Mouse (Mus musculus) heart, embryonic 12.5 days (tissue): ENCODE data around the gene Map3k7. TPM values are rescaled to one million over a fixed set of nuclear protein-coding genes. Genes with fewer than 3 reads are reported as not detected.
A peak's percentile ranks its signal among the peaks of the same experiment; 100 is the strongest.

Experiments used
- ATAC-seq: fragments of 200-750 bp; cut with Nextera tagmentation; 2 replicates; pipeline ENCODE4 v1.8.0; 2017; ENCODE audit warnings: moderate TSS enrichment, moderate library complexity; ENCODE audit not compliant: insufficient number of reproducible peaks, low FRiP score
- H3K27ac ChIP-seq: fragments of 300-500 bp; sonication (generic); 2 replicates; pipeline ENCODE4 v1.5.1; 2016; ENCODE audit warnings: mild to moderate bottlenecking, moderate library complexity; ENCODE audit not compliant: poor library complexity, severe bottlenecking
- H3K27me3 ChIP-seq: fragments of 300-500 bp; sonication (generic); replicated peaks from 2 replicates; pipeline ENCODE4 v1.6.1; 2016; ENCODE audit warnings: mild to moderate bottlenecking, moderate library complexity
- H3K36me3 ChIP-seq: fragments of 300-500 bp; sonication (generic); 2 replicates; pipeline ENCODE4 v1.6.1; 2016; ENCODE audit warnings: mild to moderate bottlenecking, moderate library complexity
- H3K4me1 ChIP-seq: fragments of 300-500 bp; sonication (generic); replicated peaks from 2 replicates; pipeline ENCODE4 v1.6.1; 2016; ENCODE audit warnings: mild to moderate bottlenecking
- H3K4me2 ChIP-seq: fragments of 300-500 bp; sonication (generic); 2 replicates; pipeline ENCODE4 v1.6.1; 2016; ENCODE audit warnings: mild to moderate bottlenecking, moderate library complexity
- H3K4me3 ChIP-seq: fragments of 300-500 bp; sonication (generic); 2 replicates; pipeline ENCODE4 v1.5.1; 2016; ENCODE audit warnings: mild to moderate bottlenecking
- H3K9ac ChIP-seq: fragments of 300-500 bp; sonication (generic); 2 replicates; pipeline ENCODE4 v1.6.1; 2016; ENCODE audit warnings: mild to moderate bottlenecking, moderate library complexity
- H3K9me3 ChIP-seq: fragments of 300-500 bp; sonication (generic); replicated peaks from 2 replicates; pipeline ENCODE4 v1.6.1; 2016; ENCODE audit warnings: mild to moderate bottlenecking, moderate library complexity
- WGBS: fragments of 180-500 bp; shearing (Covaris S2); methylation state at CpG from one replicate; pipeline ENCODE4 v1.1.7; 2016; 5-methylcytosine and 5-hydroxymethylcytosine counted together
- polyA plus RNA-seq: library from polyadenylated mRNA; unstranded; fragments of >200 nt; fragmentation: Nextera tagmentation; extraction: Ambion mirVana; gene quantifications from 2 replicates; pipeline ENCODE4 v1.2.1, GENCODE M21; 2016

Map3k7 gene
- 41.8 and 44.6 TPM in 2 replicates for polyA plus RNA-seq

GRCm38 (mm10) chr4:31963354-31964193 is at the start of gene Map3k7:
TSS of gene Map3k7 (plus strand) at chr4:31964097.
- peak within 1 kb of the TSS; percentile 97 for H3K27ac ChIP-seq
- H3K9ac ChIP-seq = peak within 1 kb of the TSS; percentile 93
- no peaks in the 10 kb centered on the region for H3K27me3 ChIP-seq
- no peaks in the 10 kb centered on the region for H3K9me3 ChIP-seq
- under 1% methylated on average over 88 of the region's 88 CpGs for WGBS
- H3K4me2 ChIP-seq = peak within 1 kb of the TSS; percentile 89
- ATAC-seq = peak; percentile 94
- peak within 1 kb of the TSS; percentile 91 for H3K4me3 ChIP-seq
- peaks cover 5% of the 10 kb centered on the region; the same call in 1 of the 2 replicates for H3K36me3 ChIP-seq
- H3K4me1 ChIP-seq = peaks cover 20% of the 10 kb centered on the region

GRCm38 (mm10) chr4:31915114-31915513 is 48.8 kb upstream of the Map3k7 start:
- Histone ChIP-seq H3K36me3 (no peaks in the 10 kb centered on the region), H3K27me3 (no peaks in the 10 kb centered on the region), H3K27ac (no peak overlapping the region), H3K9ac (no peak overlapping the region), H3K9me3 (no peaks in the 10 kb centered on the region), H3K4me3 (no peak overlapping the region), H3K4me2 (no peak overlapping the region), H3K4me1 (peaks cover 4% of the 10 kb centered on the region; the same call in 1 of the 2 replicates)
- WGBS = 80% methylated on average over 11 of the region's 11 CpGs
- no peak for ATAC-seq

GRCm38 (mm10) chr4:31918717-31919116 is 45.2 kb upstream of the Map3k7 start:
- no peaks in the 10 kb centered on the region for H3K9me3 ChIP-seq
- H3K27ac ChIP-seq = no peak overlapping the region
- no peak overlapping the region for H3K4me3 ChIP-seq
- ATAC-seq = no peak
- H3K36me3 ChIP-seq = no peaks in the 10 kb centered on the region
- no peaks in the 10 kb centered on the region for H3K27me3 ChIP-seq
- WGBS = 88% methylated on average over 5 of the region's 5 CpGs
- no peak overlapping the region for H3K4me2 ChIP-seq
- no peaks in the 10 kb centered on the region for H3K4me1 ChIP-seq
- no peak overlapping the region for H3K9ac ChIP-seq

GRCm38 (mm10) chr4:31922215-31922614 is 41.7 kb upstream of the Map3k7 start:
- Histone ChIP-seq H3K9me3 (no peaks in the 10 kb centered on the region), H3K36me3 (no peaks in the 10 kb centered on the region), H3K4me1 (peaks cover 5% of the 10 kb centered on the region; the same call in 1 of the 2 replicates), H3K4me3 (no peak overlapping the region), H3K9ac (no peak overlapping the region), H3K27ac (no peak overlapping the region), H3K27me3 (no peaks in the 10 kb centered on the region), H3K4me2 (no peak overlapping the region)
- ATAC-seq = no peak
- 72% methylated on average over 7 of the region's 7 CpGs for WGBS

GRCm38 (mm10) chr4:31923437-31923836 is 40.5 kb upstream of the Map3k7 start:
- WGBS = 63% methylated on average over 8 of the region's 8 CpGs
- no peak overlapping the region for H3K4me2 ChIP-seq
- no peak overlapping the region for H3K9ac ChIP-seq
- H3K27me3 ChIP-seq = no peaks in the 10 kb centered on the region
- H3K36me3 ChIP-seq = no peaks in the 10 kb centered on the region
- no peak for ATAC-seq
- H3K27ac ChIP-seq = no peak overlapping the region
- peaks cover 5% of the 10 kb centered on the region; the same call in 1 of the 2 replicates for H3K4me1 ChIP-seq
- H3K4me3 ChIP-seq = no peak overlapping the region
- H3K9me3 ChIP-seq = no peaks in the 10 kb centered on the region

- no peak overlapping the region for H3K4me3 ChIP-seq
- no peaks in the 10 kb centered on the region for H3K36me3 ChIP-seq
- no peak overlapping the region for H3K9ac ChIP-seq
- H3K27me3 ChIP-seq = no peaks in the 10 kb centered on the region
- no peaks in the 10 kb centered on the region for H3K9me3 ChIP-seq
- H3K4me2 ChIP-seq = no peak overlapping the region
- WGBS = 52% methylated on average over 14 of the region's 14 CpGs
- H3K27ac ChIP-seq = no peak overlapping the region
- peaks cover 5% of the 10 kb centered on the region; the same call in 1 of the 2 replicates for H3K4me1 ChIP-seq
- no peak for ATAC-seq
Measured at GRCm38 (mm10) chr4:31924301-31925185, 39.4 kb upstream of the Map3k7 start.

GRCm38 (mm10) chr4:31933171-31933570 is 30.7 kb upstream of the Map3k7 start:
- Histone ChIP-seq H3K4me2 (no peak overlapping the region), H3K4me3 (no peak overlapping the region), H3K9me3 (no peaks in the 10 kb centered on the region), H3K4me1 (peaks cover 14% of the 10 kb centered on the region), H3K9ac (no peak overlapping the region), H3K27me3 (no peaks in the 10 kb centered on the region), H3K36me3 (no peaks in the 10 kb centered on the region), H3K27ac (no peak overlapping the region)
- no peak for ATAC-seq
- 42% methylated on average over 3 of the region's 3 CpGs for WGBS

- H3K4me1 ChIP-seq = peaks cover 14% of the 10 kb centered on the region
- H3K27me3 ChIP-seq = no peaks in the 10 kb centered on the region
- no peak overlapping the region for H3K4me3 ChIP-seq
- ATAC-seq = no peak
- no peak overlapping the region for H3K9ac ChIP-seq
- H3K36me3 ChIP-seq = no peaks in the 10 kb centered on the region
- peak overlapping the region; percentile 42; the same call in 1 of the 2 replicates for H3K4me2 ChIP-seq
- H3K9me3 ChIP-seq = no peaks in the 10 kb centered on the region
- H3K27ac ChIP-seq = no peak overlapping the region
- 57% methylated on average over 3 of the region's 3 CpGs for WGBS
Measured at GRCm38 (mm10) chr4:31935831-31936306, 28.0 kb upstream of the Map3k7 start.

- Histone ChIP-seq H3K27ac (peak overlapping the region; percentile 51; the same call in 1 of the 2 replicates), H3K4me1 (peaks cover 14% of the 10 kb centered on the region), H3K9ac (no peak overlapping the region), H3K4me2 (peak overlapping the region; percentile 42), H3K27me3 (no peaks in the 10 kb centered on the region), H3K9me3 (no peaks in the 10 kb centered on the region), H3K36me3 (no peaks in the 10 kb centered on the region), H3K4me3 (no peak overlapping the region)
- 14% methylated on average over 8 of the region's 8 CpGs for WGBS
- no peak for ATAC-seq
Measured at GRCm38 (mm10) chr4:31936358-31936757, 27.5 kb upstream of the Map3k7 start.

GRCm38 (mm10) chr4:31936911-31937375 is 27.0 kb upstream of the Map3k7 start:
- Histone ChIP-seq H3K4me3 (peak overlapping the region; percentile 58), H3K4me1 (peaks cover 14% of the 10 kb centered on the region), H3K27me3 (no peaks in the 10 kb centered on the region), H3K9me3 (no peaks in the 10 kb centered on the region), H3K4me2 (peak overlapping the region; percentile 95), H3K36me3 (no peaks in the 10 kb centered on the region), H3K27ac (peak overlapping the region; percentile 56), H3K9ac (peak overlapping the region; percentile 82)
- no peak for ATAC-seq
- WGBS = 8% methylated on average over 15 of the region's 15 CpGs
